Mouse (Mus musculus): ENCODE data around the gene Adgrb2.

The Adgrb2 gene

GRCm38 (mm10) chr4:130036573-130037401, 52.1 kb downstream of the Adgrb2 start:
- DNase-seq, result peak; percentile 43

GRCm38 (mm10) chr4:130039351-130039750, 54.7 kb downstream of the Adgrb2 start:
- DNase-seq, result no peak

- peak; percentile 29 for DNase-seq
Observed at GRCm38 (mm10) chr4:130041076-130041475, 56.4 kb downstream of the Adgrb2 start.

DNA sequence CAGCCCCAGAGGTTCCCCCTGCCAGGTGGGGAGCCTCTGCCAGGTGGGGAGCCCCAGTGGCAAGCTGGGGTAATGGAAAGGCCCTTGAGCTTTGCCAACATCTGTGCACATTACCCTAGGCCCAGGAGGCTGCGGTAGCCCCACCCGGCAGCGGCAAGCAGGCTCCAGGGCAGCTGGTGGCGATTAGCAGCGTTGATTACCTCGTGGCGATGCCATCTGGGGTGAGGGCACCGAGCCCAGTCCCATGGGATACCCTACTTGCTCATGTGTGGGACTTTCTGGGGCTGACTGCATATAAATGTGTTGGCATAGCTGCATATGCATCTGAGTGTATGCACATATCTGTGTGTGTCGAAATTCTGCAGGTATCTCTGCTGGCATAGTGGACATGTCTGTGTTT, 59.5 kb downstream of the Adgrb2 start:
- DNase-seq, result no peak

GRCm38 (mm10) chr4:130045609-130046008, 60.9 kb downstream of the Adgrb2 start:
- DNase-seq, result no peak

- DNase-seq, result peak; percentile 94
Observed at GRCm38 (mm10) chr4:130047331-130048202, 62.9 kb downstream of the Adgrb2 start, which contains the start of gene Col16a1. Gene Col16a1, plus strand, starts transcription at chr4:130047840.

DNA sequence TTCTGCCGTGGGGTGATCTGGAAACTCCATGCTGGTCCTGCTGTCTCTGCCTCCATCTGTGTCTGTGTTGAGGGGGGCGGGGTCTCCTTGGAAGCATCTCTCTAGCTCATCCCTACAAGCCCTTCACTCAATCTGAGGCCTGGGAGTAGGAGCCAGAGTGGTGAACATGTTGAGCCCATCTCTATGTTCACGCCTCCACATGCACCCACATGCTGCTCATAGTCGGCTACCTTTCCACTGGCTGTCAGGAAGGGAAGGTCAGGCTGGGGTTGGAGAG, 63.5 kb downstream of the Adgrb2 start:
- DNase-seq, result no peak

DNA sequence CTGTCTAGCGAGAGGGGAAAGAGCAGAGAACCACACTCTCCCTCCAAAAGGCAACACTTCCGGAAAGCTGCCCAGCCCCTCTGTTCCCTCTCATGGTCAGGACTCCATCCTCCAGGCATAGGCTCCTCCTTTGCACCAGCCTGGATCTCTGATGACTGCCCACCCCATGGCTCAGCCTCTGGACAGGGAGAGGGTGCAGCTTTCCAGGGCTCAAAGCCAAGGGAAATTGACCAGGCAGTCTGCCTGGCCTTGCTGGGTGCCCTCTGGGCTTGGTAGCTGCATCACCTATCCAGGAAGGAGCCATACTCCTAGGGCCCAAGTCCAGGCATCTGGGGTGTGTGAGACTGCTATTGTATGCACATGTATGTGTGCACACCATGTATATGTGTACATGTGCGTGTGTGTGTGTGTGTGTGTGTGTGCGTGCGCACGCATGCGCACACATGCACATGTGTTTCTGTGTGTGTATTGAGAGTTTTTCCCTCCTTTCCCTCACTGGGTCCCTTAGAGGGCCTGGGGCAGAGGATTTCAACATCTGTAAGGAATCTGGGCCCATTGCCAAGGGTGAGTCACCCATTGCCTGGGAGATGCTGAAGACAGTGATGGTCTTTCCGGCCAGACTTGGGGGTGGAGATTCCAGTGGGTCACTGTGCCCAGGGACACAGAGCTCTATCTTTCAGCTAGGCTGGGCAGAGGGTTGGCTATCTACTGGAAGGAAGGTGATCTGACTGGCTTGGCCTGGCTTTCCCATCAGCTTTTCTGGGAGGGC, 65.6 kb downstream of the Adgrb2 start:
- DNase-seq, result peak; percentile 45

DNA sequence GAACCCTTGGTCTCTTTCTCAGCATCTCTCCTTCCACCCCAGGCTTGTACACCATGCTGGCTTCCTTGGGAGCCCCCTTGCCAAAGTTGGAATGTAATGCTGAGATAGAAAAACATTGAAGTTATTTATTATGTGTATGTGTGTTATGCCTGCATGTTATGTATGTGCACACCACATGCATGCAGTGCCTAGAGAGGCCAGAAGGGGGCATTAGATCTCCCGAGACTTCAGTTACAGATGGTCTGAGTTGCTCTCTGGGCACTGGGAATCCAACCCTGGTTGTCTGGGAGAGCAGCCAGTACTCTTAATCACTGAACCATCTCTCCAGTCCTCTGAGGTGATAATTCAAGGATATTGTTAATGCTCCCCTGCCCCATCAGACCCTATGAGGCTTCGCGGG, 67.6 kb downstream of the Adgrb2 start:
- no peak for DNase-seq

DNA sequence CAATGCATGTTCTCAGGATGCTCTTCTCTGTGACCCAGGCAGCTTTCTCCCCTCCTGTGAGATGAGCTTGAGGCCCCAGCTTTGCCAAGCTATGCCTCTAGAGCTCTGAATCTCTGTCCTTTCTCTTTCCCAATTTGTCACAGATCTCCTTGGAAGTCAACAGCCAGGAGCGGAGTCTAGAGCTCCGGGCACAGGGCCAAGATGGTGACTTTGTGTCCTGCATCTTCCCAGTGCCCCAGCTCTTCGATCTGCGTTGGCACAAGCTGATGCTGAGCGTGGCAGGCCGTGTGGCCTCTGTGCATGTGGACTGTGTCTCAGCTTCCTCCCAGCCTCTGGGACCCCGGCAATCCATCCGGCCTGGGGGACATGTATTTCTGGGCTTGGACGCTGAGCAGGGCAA, 68.4 kb downstream of the Adgrb2 start:
- DNase-seq, result no peak

DNA sequence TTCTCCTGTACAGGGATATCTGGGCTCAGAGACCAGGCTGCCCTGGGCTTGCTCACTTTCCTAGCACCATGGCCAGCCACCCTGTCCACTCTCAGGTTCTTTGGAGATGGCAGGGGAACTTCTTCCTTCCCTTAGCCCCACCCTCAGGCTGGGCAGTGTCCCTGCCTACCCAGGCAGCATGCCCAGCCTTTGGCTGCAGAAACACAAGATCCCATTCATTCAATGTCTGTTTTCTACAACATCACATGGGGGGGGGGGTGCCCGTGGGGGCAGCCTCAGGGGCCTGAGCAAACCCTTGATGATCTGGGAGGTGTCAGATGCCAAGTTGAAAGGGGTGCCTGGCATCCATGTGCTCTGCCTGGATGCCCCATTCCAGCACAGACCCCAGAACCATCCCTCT, 70.1 kb downstream of the Adgrb2 start:
- DNase-seq, result no peak

DNA sequence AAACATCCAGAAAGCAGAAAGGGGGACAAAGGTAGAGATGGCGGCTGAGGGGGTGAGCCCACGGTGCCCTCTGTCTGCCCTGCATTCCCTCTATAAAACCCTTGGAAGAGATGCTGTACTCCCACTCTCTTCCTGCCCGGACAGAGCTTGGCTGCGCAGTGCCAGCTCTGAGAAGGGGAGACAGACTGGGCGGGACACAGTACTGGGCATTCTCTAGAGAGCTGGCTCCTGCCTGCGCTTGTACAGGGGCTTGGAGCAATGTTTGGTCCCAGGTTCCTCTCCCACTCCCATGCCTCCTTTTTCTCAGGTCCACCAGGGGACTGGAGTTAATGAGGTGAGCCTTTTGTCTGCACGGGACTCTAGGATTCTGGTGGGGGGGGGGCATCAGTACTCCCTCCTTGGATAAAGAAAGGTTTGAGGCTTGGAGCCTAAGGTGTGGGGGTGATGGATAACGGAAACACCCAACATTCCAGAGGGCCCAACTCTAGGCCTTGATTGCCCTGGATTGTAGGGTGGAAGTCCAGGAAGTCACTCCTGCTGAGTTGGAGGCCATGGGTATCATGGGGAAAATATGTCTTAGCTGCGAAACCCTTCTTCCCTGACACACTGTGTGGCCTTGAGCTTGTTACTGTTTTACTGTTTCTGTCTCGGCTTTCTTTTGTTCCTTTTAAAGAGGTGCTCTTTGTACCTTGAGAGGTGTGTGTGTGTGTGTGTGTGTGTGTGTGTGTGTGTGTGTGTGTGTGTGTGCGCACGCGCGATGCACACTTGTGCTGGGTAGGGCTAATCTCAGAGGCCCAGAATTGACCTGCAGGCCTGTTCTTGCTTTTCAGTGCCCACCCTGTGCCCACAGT, 70.7 kb downstream of the Adgrb2 start:
- DNase-seq, result peak; percentile 33

DNA sequence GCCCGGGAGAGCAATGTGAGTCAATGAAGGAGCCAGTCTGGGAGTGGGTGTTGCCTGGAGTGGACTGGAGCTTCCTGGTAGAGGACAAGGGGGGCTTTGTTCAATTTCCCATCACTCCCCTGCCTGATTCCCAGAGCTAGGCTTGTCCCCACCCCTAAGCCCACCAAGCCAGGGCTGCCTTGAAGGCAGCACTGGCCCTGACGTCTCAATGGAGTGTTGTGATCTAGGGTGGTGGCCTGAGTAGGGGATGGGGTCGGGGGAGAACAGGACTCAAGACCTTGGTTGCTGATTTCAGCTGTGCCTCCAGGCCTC, 71.3 kb downstream of the Adgrb2 start:
- DNase-seq, result no peak

- DNase-seq, result peak; percentile 37
Observed at GRCm38 (mm10) chr4:130056471-130056870, 71.8 kb downstream of the Adgrb2 start.

- DNase-seq, result no peak
Observed at GRCm38 (mm10) chr4:130060937-130061336, 76.3 kb downstream of the Adgrb2 start.

DNA sequence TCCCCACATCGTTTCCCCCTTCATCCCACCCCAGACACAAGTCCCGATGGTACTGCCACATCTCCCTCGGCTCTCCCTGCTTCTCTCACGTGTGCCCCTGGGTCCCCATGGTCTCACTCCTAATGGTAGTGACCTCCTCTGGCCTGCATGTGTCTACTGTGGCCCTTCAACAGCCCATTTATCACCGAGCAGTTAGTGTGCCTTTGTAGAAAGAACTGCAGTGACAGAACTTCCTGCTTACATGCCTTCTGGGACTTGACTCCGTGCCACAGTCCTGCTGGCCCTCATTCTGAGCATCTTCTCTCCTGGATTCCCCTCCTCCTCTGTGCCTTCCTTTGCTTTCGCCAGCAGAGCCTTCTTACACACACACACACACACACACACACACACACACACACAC, 78.5 kb downstream of the Adgrb2 start:
- no peak for DNase-seq

GRCm38 (mm10) chr4:130066816-130067215, 82.1 kb downstream of the Adgrb2 start:
- peak; percentile 56 for DNase-seq

DNA sequence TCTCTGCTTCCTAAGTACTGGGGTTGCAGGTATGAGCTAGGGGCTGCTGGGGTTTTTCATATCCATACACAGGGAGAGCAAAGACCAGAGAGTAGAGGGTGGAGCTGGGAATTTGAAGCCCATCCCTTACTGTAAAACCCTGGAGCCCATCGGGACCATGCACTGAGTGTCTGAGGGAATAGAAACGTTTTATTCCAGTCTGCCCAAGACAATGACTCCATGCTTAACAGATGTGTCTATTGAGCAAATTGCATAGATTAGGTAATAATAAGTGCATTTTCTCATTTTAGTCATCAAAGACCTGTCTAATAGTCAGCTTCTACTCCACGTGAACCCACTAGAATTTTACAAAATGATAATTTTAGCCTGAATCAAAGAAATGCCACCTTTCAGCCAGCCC, 85.9 kb downstream of the Adgrb2 start:
- no peak for DNase-seq

- no peak for DNase-seq
Observed at GRCm38 (mm10) chr4:130071758-130072157, 87.1 kb downstream of the Adgrb2 start.

All from kidney, adult 9 months (tissue).